Mouse (Mus musculus) liver, postnatal 0 days (tissue): ENCODE data around the gene Khdrbs2.

ENCODE experiments used
- CTCF ChIP-seq: sonication (generic); IDR thresholded peaks from 2 replicates; pipeline ENCODE4 v1.5.1; 2016; ENCODE audit warnings: antibody characterized with exemption, low read depth
- EP300 ChIP-seq: IDR thresholded peaks from 2 replicates; pipeline ENCODE4 v1.6.1; 2016; ENCODE audit warnings: antibody characterized with exemption, low read depth, mild to moderate bottlenecking

DNA sequence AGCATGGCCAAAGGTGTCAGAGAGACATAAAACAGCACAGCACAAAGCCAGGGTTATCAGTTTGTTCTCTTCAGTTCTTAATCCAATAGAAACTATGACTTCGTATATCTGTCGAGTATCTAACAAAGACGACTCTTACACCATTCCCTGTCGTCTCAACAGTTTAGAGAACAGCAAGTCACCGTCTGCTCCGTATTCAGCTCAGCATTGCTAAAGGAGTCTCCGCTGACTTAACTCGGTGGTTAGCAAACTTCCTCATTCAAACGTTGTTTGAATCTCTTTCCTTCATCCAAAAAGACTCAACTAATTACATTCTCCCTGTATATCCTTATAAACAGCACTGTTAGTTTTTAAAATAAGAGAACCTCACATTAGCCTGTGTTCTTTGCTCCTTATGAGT is 521.3 kb downstream of the Khdrbs2 start:
- TF ChIP-seq EP300, result no peak
- TF ChIP-seq CTCF, result no peak
